Mouse (Mus musculus) small intestine, adult 10 weeks (tissue): ENCODE data around the gene Tmem213. TPM values are rescaled to one million over a fixed set of nuclear protein-coding genes. Genes with fewer than 3 reads are reported as not detected.

Source experiments
- polyA plus RNA-seq: library from polyadenylated mRNA; stranded (reverse); fragments of 350-450 nt; fragmentation: Illumina TruSeq; extraction: RNeasy Lipid Tissue Mini Kit (QIAGEN cat#74804); gene quantifications from one replicate; pipeline ENCODE4 v1.2.3, GENCODE M21; 2014; ENCODE audit warnings: low replicate concordance

The Tmem213 gene
- polyA plus RNA-seq, result not detected

DNA sequence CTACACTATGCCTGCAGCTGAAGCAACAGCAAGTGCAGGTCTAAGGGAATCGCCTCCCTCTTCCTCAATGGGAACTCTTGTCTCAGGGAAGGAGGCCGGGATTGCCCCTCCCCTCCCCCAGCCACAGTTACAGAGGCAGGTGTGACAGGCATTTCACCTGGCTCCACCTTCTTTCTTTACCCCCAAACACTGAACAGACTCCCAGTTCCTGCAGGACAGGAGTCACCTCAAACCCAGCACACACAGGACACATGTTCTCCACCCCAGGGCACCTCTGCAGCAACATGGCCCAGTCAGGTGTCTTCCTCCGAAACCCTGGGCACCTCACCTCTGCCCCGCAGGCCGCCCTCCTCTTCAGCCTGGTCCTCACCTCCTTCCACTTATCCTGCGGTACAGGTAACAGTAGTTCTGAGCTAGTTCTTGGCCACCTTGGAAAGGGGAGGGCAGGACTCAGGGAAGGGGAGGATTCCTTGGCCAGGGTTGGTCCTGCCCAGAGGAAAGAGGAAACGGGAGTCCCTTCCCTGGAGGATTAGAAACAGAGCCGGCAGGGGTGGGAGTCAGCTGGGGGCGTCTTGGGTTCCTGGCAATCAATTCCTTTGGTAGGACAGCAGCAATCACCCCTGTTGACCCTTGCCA, at the start of gene Tmem213:
Gene Tmem213, plus strand, starts transcription at position 96 of the 636 bp plus-strand sequence.

DNA sequence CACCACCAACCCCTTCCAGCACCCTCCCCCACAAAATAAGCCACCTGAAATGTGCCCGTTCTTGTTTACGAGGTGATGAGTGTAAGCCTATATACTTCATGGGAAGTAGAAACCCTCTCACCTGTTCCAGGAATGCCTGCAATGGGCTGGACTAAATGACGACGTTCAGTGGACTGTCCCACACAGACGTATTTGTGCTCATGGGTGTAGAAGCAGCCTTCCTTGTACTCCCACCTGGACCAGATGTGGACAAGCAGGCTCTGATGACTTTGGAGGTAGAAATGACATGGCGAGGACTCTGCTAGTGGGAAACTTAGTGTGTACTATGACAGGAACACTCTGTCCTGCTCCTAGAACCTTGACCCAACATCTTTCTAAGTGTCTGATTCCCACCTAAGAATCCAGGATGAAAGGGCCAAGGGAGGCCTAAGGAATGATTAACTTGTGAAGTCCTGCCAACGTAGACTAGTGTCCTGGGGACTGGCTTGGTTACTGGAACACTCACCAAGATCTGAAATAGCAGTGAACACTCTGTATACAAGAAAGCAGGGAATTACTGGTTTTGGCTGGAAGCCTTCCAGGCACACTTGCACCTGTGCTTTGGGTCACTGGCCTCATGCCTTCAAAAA, 15.3 kb downstream of the Tmem213 start, which contains the start of gene Atp6v0a4:
Gene Atp6v0a4, minus strand, starts transcription at position 380 of the 629 bp plus-strand sequence.

Other genes starting within 250 kb of the Tmem213 start
- gene Trim24, start 238.4 kb upstream of the Tmem213 start, polyA plus RNA-seq, result 39.7 TPM
- gene Svopl, start 62.3 kb upstream of the Tmem213 start, polyA plus RNA-seq, result 0.26 TPM
- gene Atp6v0a4, start 15.3 kb downstream of the Tmem213 start, polyA plus RNA-seq, result not detected
- 0.11 TPM for gene D630045J12Rik, start 144.8 kb downstream of the Tmem213 start, polyA plus RNA-seq
- gene Zc3hav1l, start 190.0 kb downstream of the Tmem213 start, polyA plus RNA-seq, result 1.7 TPM
- gene Zc3hav1, start 245.3 kb downstream of the Tmem213 start, polyA plus RNA-seq, result 106 TPM